Mouse (Mus musculus) midbrain, embryonic 16.5 days (tissue): ENCODE results near the gene Tspan13. TPM values are rescaled to one million over a fixed set of nuclear protein-coding genes. Genes with fewer than 3 reads are reported as not detected.

ENCODE experiments used
- ATAC-seq: fragments of 200-750 bp; cut with Nextera tagmentation; 2 replicates; pipeline ENCODE4 v1.8.0; 2017; ENCODE audit warnings: moderate TSS enrichment
- H3K27ac ChIP-seq: fragments of 300-500 bp; sonication (generic); 2 replicates; pipeline ENCODE4 v1.5.1; 2014; ENCODE audit warnings: mild to moderate bottlenecking, low read length, mixed read lengths
- H3K27me3 ChIP-seq: fragments of 300-500 bp; sonication (generic); 2 replicates; pipeline ENCODE4 v1.6.1; 2014; ENCODE audit warnings: low read depth, low read length, mixed read lengths; ENCODE audit not compliant: control insufficient read depth, insufficient read depth
- H3K36me3 ChIP-seq: fragments of 300-500 bp; sonication (generic); 2 replicates; pipeline ENCODE4 v1.6.1; 2014; ENCODE audit warnings: mild to moderate bottlenecking, low read length, moderate library complexity, mixed read lengths; ENCODE audit not compliant: control insufficient read depth, insufficient read depth
- H3K4me1 ChIP-seq: fragments of 300-500 bp; sonication (generic); 2 replicates; pipeline ENCODE4 v1.6.1; 2014; ENCODE audit warnings: mild to moderate bottlenecking, low read length, mixed read lengths; ENCODE audit not compliant: control insufficient read depth, insufficient read depth
- H3K4me2 ChIP-seq: fragments of 300-500 bp; sonication (generic); 2 replicates; pipeline ENCODE4 v1.6.1; 2014; ENCODE audit warnings: mild to moderate bottlenecking, low read length, mixed read lengths
- H3K4me3 ChIP-seq: fragments of 300-500 bp; sonication (generic); 2 replicates; pipeline ENCODE4 v1.5.1; 2014; ENCODE audit warnings: low read depth, mild to moderate bottlenecking, low read length, moderate library complexity, mixed read lengths
- H3K9ac ChIP-seq: fragments of 300-500 bp; sonication (generic); 2 replicates; pipeline ENCODE4 v1.6.1; 2014; ENCODE audit warnings: low read depth, low read length, mixed read lengths
- H3K9me3 ChIP-seq: fragments of 300-500 bp; sonication (generic); replicated peaks from 2 replicates; pipeline ENCODE4 v1.6.1; 2014; ENCODE audit warnings: mild to moderate bottlenecking, low read length, mixed read lengths; ENCODE audit not compliant: control insufficient read depth, poor library complexity, severe bottlenecking
- WGBS: fragments of 180-500 bp; shearing (Covaris S2); extraction: QIAGEN DNeasy Blood & Tissue Kit; methylation state at CpG from one replicate; pipeline ENCODE4 v1.1.7; 2014; 5-methylcytosine and 5-hydroxymethylcytosine counted together
- polyA plus RNA-seq: library from polyadenylated mRNA; unstranded; fragments of >200 nt; fragmentation: Nextera tagmentation; extraction: Ambion mirVana; gene quantifications from 2 replicates; pipeline ENCODE4 v1.2.1, GENCODE M21; 2015

Gene Tspan13
- polyA plus RNA-seq, 1 experiment from 2014 or later, result 387 TPM

- peaks cover 3% of the 10 kb centered on the region for H3K4me1 ChIP-seq
- no peak for ATAC-seq
- H3K4me2 ChIP-seq, result no peak overlapping the region
- no peak overlapping the region for H3K4me3 ChIP-seq
- no peak overlapping the region for H3K27ac ChIP-seq
- no peaks in the 10 kb centered on the region for H3K36me3 ChIP-seq
- WGBS, result 80% methylated on average over 3 of the region's 3 CpGs
- no peaks in the 10 kb centered on the region for H3K9me3 ChIP-seq
- no peak overlapping the region for H3K9ac ChIP-seq
- H3K27me3 ChIP-seq, result no peaks in the 10 kb centered on the region
Measured at GRCm38 (mm10) chr12:35975898-35976297, 66.4 kb downstream of the Tspan13 start.

GRCm38 (mm10) chr12:35966768-35967141, 75.5 kb downstream of the Tspan13 start:
- ATAC-seq, result no peak
- Histone ChIP-seq H3K9me3 (no peaks in the 10 kb centered on the region), H3K4me1 (no peaks in the 10 kb centered on the region), H3K4me3 (no peak overlapping the region), H3K9ac (no peak overlapping the region), H3K36me3 (no peaks in the 10 kb centered on the region), H3K27ac (no peak overlapping the region), H3K27me3 (no peaks in the 10 kb centered on the region), H3K4me2 (no peak overlapping the region)
- WGBS, result 84% methylated on average over 7 of the region's 7 CpGs

- Histone ChIP-seq H3K4me3 (no peak overlapping the region), H3K27ac (no peak overlapping the region), H3K9ac (no peak overlapping the region), H3K27me3 (no peaks in the 10 kb centered on the region), H3K4me2 (no peak overlapping the region), H3K4me1 (no peaks in the 10 kb centered on the region), H3K9me3 (no peaks in the 10 kb centered on the region), H3K36me3 (no peaks in the 10 kb centered on the region)
- 74% methylated on average over 7 of the region's 7 CpGs for WGBS
- no peak for ATAC-seq
Measured at GRCm38 (mm10) chr12:35966098-35966767, 76.1 kb downstream of the Tspan13 start.

Other genes with a start within 250 kb of the Tspan13 start
- gene Agr3, start 116.9 kb downstream of the Tspan13 start, polyA plus RNA-seq, result not detected in 2 replicates
- 0.23 TPM in 1 of 2 replicates, not detected in the other for gene Agr2, start 49.6 kb downstream of the Tspan13 start, polyA plus RNA-seq
- gene Ankmy2, start 114.6 kb upstream of the Tspan13 start, polyA plus RNA-seq, result 82.2 and 83.7 TPM in 2 replicates
- 402 and 433 TPM in 2 replicates for gene Bzw2, start 115.6 kb upstream of the Tspan13 start, polyA plus RNA-seq
- 0.26 TPM in 1 of 2 replicates, not detected in the other for gene Lrrc72, start 210.9 kb upstream of the Tspan13 start, polyA plus RNA-seq